Mouse (Mus musculus): ENCODE measurements around the gene Clcn3.

Clcn3 gene

DNA sequence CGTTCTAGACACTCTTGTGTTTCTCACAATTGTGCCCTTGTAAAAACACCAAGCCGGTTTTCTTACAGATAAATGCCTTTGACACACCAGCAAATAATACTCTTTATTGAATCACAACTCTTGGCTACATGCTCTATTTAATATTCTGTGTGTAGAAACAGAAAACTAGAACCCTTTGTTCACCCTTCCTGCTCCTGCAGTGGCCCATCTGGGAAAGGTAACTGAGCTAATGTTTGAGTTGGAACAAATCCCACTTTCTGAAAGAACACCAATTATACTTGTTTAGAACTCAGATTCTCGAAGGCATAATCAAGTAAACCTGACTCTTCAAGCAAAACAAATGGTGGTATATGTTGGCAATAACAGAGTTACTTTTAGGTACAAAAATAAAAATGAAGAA lies 17.4 kb downstream of the Clcn3 start:
- DNase-seq (ENCODE audit: low read depth, low spot score) = no peak
- Histone ChIP-seq H3K27me3 (ENCODE audit: control insufficient read depth, insufficient read depth, low read length, poor library complexity, severe bottlenecking) (no peaks in the 10 kb centered on the region), H3K36me3 (ENCODE audit: control insufficient read depth, insufficient read depth, low read length, poor library complexity, severe bottlenecking) (no peaks in the 10 kb centered on the region)

DNA sequence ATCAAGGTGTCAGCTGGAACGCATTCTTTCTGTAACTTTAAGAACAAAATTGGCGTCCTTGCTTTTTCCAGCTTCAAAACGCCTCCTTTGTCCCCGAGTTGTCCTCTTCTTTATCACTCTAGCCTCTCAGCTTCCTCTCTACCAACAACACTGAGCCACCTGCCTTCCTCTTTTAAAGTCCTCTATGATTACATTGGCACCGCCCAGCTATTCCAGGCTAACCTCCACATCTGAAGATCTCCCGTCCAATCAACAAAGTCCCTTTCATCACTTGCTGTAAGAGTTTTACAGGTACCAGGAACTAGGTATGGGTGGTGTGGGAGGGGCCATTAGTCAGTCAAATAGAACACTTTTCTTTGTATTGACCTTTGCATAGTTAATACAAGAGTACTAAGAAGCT lies 17.8 kb downstream of the Clcn3 start:
- Histone ChIP-seq H3K36me3 (ENCODE audit: control insufficient read depth, insufficient read depth, low read length, poor library complexity, severe bottlenecking) (no peaks in the 10 kb centered on the region), H3K27me3 (ENCODE audit: control insufficient read depth, insufficient read depth, low read length, poor library complexity, severe bottlenecking) (no peaks in the 10 kb centered on the region)
- no peak for DNase-seq (ENCODE audit: low read depth, low spot score)

DNA sequence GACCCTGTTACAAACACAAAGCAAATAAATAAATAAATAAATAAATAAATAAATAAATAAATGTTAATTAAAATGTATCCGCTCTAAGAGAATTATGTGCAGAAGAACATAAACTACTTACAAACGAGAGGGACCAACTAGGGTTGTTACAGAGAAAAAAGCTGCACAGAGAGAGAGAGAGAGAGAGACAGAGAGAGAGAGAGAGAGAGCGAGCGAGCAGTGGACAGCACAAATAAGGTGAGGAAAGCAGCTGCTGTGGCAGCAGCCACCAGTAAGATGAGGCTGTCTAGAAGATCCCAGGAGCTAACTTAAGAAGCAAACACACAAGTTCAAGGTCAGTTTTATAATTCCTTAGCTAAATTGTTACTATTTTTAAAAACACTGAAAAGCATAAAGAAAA lies 18.6 kb downstream of the Clcn3 start:
- no peak for DNase-seq (ENCODE audit: low read depth, low spot score)
- Histone ChIP-seq H3K27me3 (ENCODE audit: control insufficient read depth, insufficient read depth, low read length, poor library complexity, severe bottlenecking) (no peaks in the 10 kb centered on the region), H3K36me3 (ENCODE audit: control insufficient read depth, insufficient read depth, low read length, poor library complexity, severe bottlenecking) (no peaks in the 10 kb centered on the region)

DNA sequence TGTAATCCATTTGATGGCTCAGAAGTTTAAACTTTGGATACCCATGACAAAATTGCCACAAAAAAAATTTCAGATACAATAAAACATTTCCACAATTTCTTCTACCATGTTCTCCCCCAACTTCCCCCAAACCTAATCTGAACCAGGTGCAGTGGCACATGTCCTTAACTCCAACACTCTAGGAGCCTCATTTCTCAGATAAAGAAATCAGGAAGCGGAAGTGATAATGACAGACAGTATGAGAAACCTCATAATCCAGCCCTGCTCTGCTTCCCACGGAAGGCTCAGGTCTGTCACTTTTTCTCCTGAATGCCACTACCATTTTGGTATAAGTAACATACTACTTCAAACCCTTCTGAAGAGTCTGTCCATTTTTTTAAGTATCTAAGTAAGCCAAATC lies 19.2 kb downstream of the Clcn3 start:
- Histone ChIP-seq H3K36me3 (ENCODE audit: control insufficient read depth, insufficient read depth, low read length, poor library complexity, severe bottlenecking) (no peaks in the 10 kb centered on the region), H3K27me3 (ENCODE audit: control insufficient read depth, insufficient read depth, low read length, poor library complexity, severe bottlenecking) (no peaks in the 10 kb centered on the region)
- no peak for DNase-seq (ENCODE audit: low read depth, low spot score)

DNA sequence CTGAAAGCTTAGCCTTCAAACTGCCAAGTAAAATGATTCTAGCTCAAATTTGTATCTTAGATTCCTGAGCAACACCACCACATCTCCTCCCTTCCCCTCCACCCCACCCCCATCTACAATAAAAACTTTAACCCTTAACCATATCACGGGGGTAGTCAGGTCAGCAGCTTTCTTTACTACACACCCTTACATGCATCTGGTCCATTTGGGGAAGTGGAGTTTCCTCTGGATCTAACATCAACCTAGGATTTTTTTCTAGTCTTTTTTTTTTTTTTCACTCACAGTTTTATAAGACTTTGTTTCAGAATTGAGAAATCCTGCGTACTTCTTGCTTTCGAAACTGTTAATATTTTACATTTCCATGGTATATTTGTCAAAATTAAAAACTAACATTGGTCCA lies 20.3 kb downstream of the Clcn3 start:
- no peaks in the 10 kb centered on the region for H3K36me3 ChIP-seq (ENCODE audit: control insufficient read depth, insufficient read depth, low read length, poor library complexity, severe bottlenecking)
- H3K27me3 ChIP-seq (ENCODE audit: control insufficient read depth, insufficient read depth, low read length, poor library complexity, severe bottlenecking) = no peaks in the 10 kb centered on the region
- no peak for DNase-seq (ENCODE audit: low read depth, low spot score)

DNA sequence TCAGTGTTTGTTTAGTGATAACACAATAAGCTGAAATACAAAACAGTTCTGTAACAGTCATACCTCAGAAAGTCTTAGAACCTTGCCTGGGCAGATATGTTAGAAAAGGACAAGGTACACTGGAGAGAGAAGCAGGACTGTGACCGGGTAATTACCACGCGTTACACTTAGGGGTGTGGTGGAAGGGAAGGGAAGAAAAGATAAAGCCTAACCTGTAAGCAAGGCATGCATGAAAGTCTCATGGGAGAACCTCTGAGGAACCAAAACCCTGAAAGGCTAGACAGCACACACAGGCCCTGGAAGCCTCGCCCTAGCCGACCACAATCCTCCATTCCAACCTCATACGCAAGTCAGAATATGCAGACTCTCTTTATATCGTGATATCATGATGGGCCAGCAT lies 26.3 kb downstream of the Clcn3 start:
- no peaks in the 10 kb centered on the region for H3K27me3 ChIP-seq (ENCODE audit: control insufficient read depth, insufficient read depth, low read length, poor library complexity, severe bottlenecking)
- H3K36me3 ChIP-seq (ENCODE audit: control insufficient read depth, insufficient read depth, low read length, poor library complexity, severe bottlenecking) = no peaks in the 10 kb centered on the region
- DNase-seq (ENCODE audit: low read depth, low spot score) = peak; percentile 73

DNA sequence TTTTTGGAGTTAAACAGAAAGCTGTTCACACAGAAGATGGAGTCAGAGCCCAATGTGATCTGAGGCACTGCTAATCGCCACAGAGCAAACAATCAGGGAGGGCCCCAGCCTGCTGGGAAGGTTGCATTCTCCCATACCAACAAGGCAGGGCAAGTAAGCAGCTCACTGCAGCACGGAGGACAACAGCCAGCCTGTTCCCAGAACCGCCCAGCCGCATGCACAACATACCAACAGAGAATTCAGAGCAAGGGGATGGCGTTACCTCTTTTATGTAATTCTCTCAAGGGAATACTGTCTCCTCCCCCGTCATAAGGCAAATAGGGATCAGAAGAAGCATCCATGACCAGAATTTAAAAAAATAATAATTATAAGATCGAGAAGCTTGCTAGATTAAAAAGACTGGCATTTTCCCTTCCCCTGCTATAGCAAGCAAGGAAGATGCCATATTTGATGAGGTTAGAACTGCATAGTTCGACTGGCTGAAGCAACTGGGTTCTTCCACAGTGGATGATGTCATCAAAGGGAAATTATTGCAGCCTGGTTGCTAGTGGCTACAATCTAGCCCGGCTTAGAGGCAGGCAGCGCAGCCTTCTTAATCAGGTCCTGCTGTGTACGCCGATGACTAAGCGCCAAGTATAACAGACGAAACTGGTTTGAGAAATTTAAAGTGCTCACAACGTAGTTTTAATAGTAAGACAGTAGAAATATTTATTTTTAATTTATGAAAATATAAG lies 28.7 kb downstream of the Clcn3 start:
- no peak for DNase-seq (ENCODE audit: low read depth, low spot score)
- H3K27me3 ChIP-seq (ENCODE audit: control insufficient read depth, insufficient read depth, low read length, poor library complexity, severe bottlenecking) = no peaks in the 10 kb centered on the region
- no peaks in the 10 kb centered on the region for H3K36me3 ChIP-seq (ENCODE audit: control insufficient read depth, insufficient read depth, low read length, poor library complexity, severe bottlenecking)

DNA sequence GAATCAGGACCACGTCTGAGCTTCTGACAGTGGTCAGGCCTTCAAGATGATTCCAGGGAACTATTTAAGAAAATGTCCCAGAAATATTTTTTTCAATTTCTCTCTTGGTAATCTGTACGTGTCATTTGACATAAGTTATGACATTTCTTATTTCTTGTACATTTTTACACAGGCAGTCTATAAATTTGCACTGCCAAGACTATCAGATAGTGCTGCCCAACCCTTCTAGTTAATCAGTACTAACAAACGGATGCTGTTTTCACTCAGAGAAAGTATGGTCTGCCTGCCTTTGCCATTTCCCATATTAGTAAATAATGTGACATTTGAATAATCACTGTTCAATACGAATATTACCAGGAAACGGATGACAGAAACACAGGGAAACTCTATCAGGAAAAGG lies 30.3 kb downstream of the Clcn3 start:
- DNase-seq (ENCODE audit: low read depth, low spot score) = no peak
- H3K27me3 ChIP-seq (ENCODE audit: control insufficient read depth, insufficient read depth, low read length, poor library complexity, severe bottlenecking) = no peaks in the 10 kb centered on the region
- no peaks in the 10 kb centered on the region for H3K36me3 ChIP-seq (ENCODE audit: control insufficient read depth, insufficient read depth, low read length, poor library complexity, severe bottlenecking)

DNA sequence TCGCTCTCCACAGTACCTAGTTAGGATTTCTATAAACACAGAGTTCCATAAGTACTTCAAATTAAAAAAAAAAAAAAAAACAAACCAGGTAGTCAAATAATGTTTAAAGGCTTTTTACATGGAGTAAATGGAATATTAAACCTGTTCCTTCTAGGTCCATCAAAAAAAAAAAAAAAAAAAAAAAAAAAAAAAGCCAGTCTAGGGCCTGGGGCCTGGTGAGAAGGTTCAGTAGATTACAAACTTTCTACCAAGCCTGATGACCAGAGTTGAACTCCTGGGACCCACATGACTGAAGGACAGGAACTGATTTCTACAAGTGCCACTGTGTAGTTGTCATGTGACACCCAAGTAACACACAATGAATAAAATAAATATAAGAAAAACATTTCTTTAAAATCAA lies 31.3 kb downstream of the Clcn3 start:
- DNase-seq (ENCODE audit: low read depth, low spot score) = no peak
- H3K27me3 ChIP-seq (ENCODE audit: control insufficient read depth, insufficient read depth, low read length, poor library complexity, severe bottlenecking) = no peaks in the 10 kb centered on the region

DNA sequence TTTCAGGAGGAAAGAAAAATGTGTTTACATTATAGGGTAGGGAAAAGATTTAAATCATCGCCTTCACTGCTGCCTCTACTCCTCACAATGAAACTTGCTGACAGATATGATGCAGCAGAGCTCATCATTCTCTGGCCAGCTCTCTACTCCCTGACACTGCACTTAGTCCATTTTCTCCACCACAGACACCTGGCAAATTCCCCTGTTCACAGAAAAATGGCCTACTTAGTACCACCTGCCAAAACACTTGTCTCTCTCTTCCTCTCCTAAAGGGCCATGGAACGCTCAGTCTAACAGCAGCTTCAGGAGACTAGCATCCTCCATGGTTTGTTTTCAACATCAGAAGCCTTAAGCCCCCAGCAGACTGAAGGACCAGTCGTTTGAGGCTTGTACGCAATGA lies 31.8 kb downstream of the Clcn3 start:
- no peak for DNase-seq (ENCODE audit: low read depth, low spot score)
- Histone ChIP-seq H3K36me3 (ENCODE audit: control insufficient read depth, insufficient read depth, low read length, poor library complexity, severe bottlenecking) (no peaks in the 10 kb centered on the region), H3K27me3 (ENCODE audit: control insufficient read depth, insufficient read depth, low read length, poor library complexity, severe bottlenecking) (no peaks in the 10 kb centered on the region)

More for the DNA sequence above, 31.3 kb downstream of the Clcn3 start:
- H3K36me3 ChIP-seq (ENCODE audit: control insufficient read depth, insufficient read depth, low read length, poor library complexity, severe bottlenecking) = no peaks in the 10 kb centered on the region

DNA sequence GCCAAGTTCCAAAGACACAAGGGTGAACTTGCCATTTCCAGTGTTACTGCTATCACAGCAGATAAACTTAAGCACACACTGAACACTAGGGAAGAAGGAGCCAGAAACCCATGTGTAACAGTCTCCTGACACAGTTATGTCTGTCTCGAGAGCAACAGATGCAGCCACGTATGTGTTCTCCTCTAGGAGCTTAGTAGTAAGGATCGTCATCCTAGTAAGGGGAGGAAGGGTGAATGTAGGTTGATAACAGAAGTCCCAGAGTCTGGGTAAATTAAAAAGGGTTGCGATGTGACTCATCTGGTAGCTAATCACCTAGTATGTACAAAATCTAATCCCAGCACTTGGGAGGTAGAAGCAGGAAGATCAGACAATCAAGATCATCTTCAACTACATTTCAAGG lies 33.2 kb downstream of the Clcn3 start:
- Histone ChIP-seq H3K27me3 (ENCODE audit: control insufficient read depth, insufficient read depth, low read length, poor library complexity, severe bottlenecking) (no peaks in the 10 kb centered on the region), H3K36me3 (ENCODE audit: control insufficient read depth, insufficient read depth, low read length, poor library complexity, severe bottlenecking) (no peaks in the 10 kb centered on the region)
- no peak for DNase-seq (ENCODE audit: low read depth, low spot score)

DNA sequence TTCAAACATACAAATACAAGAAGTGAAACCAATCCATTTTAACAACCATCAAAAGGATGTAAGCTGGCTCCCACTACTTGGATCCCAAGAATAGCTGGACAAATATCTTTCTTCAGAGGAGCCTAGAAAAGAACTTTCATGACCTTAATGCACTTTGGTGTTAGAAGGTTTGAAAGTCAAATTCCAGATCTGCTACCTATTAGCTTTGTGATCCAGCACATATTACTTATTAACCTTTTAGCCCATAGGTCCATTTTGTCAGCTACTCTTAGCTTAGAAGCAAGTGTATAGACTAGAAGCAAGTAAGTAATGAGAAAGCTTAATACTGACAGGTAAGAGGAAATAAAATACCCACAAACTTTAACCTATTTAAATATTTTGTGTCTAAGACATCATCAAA lies 35.6 kb downstream of the Clcn3 start:
- DNase-seq (ENCODE audit: low read depth, low spot score) = no peak

DNA sequence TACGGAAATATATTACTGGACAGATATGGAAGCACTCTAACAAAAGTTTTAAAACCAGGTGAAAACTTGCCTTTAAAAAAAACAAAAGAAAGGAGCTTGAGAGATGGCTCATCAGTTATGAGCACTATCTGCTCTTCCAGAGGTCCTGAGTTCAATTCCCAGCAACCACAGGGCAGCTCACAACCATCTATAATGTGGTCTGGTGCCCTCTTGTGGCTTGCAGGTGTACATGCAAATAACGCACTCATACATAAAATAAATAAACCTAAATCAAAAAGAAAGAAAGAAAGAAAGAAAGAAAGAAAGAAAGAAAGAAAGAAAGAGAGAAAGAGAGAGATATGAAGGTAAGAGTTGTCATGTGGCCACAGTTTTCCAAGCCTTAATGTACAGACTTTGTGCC lies 40.2 kb downstream of the Clcn3 start:
- H3K27me3 ChIP-seq (ENCODE audit: control insufficient read depth, insufficient read depth, low read length, poor library complexity, severe bottlenecking) = no peaks in the 10 kb centered on the region
- DNase-seq (ENCODE audit: low read depth, low spot score) = peak; percentile 31
- 0 out of 2 replicates have a peak, but pooled peaks cover 4% of the 10 kb centered on the region for H3K36me3 ChIP-seq (ENCODE audit: control insufficient read depth, insufficient read depth, low read length, poor library complexity, severe bottlenecking)

More for the DNA sequence above, 35.6 kb downstream of the Clcn3 start:
- no peaks in the 10 kb centered on the region for H3K36me3 ChIP-seq (ENCODE audit: control insufficient read depth, insufficient read depth, low read length, poor library complexity, severe bottlenecking)
- H3K27me3 ChIP-seq (ENCODE audit: control insufficient read depth, insufficient read depth, low read length, poor library complexity, severe bottlenecking) = no peaks in the 10 kb centered on the region

DNA sequence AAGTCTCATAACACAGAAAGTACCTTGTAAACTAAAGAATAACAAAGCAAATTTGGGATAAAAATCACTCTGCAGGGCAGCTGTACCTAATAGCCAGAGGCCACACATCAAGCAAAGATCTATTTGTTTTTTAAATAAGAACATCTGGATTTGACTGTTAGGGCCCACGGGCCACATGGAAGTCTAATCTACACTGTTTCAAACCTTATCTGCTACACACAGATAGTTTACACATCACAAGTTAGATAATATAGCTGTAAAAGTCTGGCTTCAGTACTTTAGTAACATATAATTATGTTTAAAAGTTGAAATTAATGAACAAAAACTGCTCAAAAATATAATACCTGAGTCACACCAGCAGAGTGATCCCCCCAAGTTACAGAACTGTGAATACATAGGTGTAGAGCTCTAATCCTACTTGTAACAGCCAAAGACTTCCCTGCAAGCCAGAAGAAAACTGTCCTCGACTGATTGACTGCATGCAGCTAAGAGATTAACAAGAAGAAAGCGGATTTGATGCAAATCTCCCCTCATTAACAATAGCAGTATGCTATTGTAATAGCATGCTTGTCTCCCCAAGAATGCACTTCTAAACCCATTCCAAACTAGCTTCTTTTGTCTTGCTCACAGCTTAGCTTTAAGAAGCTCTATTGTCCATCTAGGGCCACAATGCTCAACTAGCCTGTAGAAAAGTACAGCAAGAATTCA lies 44.2 kb downstream of the Clcn3 start:
- H3K27me3 ChIP-seq (ENCODE audit: control insufficient read depth, insufficient read depth, low read length, poor library complexity, severe bottlenecking) = no peaks in the 10 kb centered on the region
- H3K36me3 ChIP-seq (ENCODE audit: control insufficient read depth, insufficient read depth, low read length, poor library complexity, severe bottlenecking) = 0 out of 2 replicates have a peak, but pooled peaks cover 7% of the 10 kb centered on the region
- DNase-seq (ENCODE audit: low read depth, low spot score) = no peak

DNA sequence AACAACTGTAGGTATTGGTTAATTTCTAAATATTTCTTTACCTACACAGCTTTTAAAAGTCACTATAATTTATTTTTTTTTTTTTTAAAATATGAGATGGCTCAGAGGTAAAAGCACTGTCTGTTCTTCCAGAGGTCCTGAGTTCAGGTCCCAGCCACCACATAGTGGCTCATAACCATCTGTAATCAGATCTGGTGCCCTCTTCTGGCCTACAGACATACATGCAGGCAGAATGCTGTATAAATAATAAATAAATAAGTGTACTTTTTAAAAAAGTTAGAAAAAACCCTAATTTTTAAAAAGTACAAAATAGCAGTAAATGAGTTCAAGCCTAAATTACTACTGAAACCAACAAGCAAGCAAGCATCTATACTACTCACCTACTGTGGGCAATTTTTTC lies 49.5 kb downstream of the Clcn3 start:
- Histone ChIP-seq H3K27me3 (ENCODE audit: control insufficient read depth, insufficient read depth, low read length, poor library complexity, severe bottlenecking) (no peaks in the 10 kb centered on the region), H3K36me3 (ENCODE audit: control insufficient read depth, insufficient read depth, low read length, poor library complexity, severe bottlenecking) (peaks cover 9% of the 10 kb centered on the region; the same call in 1 of the 2 replicates)
- peak; percentile 17 for DNase-seq (ENCODE audit: low read depth, low spot score)
